28 mouse cellular contexts compared by ENCODE assay signal in the genomic region with DNA sequence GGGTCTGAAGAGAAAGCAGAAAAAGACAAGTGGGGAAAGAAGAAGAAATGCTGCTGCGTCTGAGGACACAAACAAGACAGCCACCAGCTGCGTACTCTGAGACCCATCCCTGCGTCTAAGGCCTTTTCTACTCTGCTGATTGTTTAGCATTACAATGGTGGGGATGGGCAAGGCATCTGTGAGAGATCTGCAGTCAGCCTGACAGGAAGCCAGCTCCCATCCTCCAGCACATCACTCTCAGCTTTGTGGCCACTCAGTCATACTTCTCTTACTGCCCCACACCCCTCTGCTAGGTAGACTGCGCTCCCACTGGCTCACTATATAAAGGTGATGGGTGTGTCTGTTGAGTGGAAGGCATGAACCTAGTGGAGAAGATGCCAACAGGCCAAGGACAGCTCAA.
A peak's percentile ranks its signal among the peaks of the same experiment; 100 is the strongest.
DNase-seq lines count a peak whose midpoint lies in the region; ATAC-seq and TF ChIP-seq lines count a peak whose summit lies in the region.
"Had no signal": no experiment of that assay in that cellular context is flagged by ENCODE, and none has a peak within 500 bp of the region (broad histone marks: within the 10 kb centered on the region; RNA-seq: fewer than 3 reads in every experiment).

No protein-coding gene starts in this region.

- H3K27me3 ChIP-seq in lung, embryonic 16.5 days (ENCODE audit: control insufficient read depth, insufficient read depth, low read depth, low read length) = no peaks in the 10 kb centered on the region
- H3K27me3 ChIP-seq: embryonic facial prominence, embryonic 15.5 days; forebrain, embryonic 13.5 days; heart, embryonic 13.5 days; hindbrain, embryonic 13.5 days; limb, embryonic 13.5 days; neural tube, embryonic 13.5 days had no signal

- no peak overlapping the region for H3K4me2 ChIP-seq in lung, embryonic 16.5 days (ENCODE audit: low read depth, low read length)
- H3K4me2 ChIP-seq: embryonic facial prominence, embryonic 15.5 days; forebrain, embryonic 13.5 days; heart, embryonic 13.5 days; hindbrain, embryonic 13.5 days; limb, embryonic 13.5 days; liver, embryonic 11.5 days; neural tube, embryonic 13.5 days had no signal

- H3K4me3 ChIP-seq in lung, embryonic 16.5 days (ENCODE audit: low read length) = no peak overlapping the region
- H3K4me3 ChIP-seq: embryonic facial prominence, embryonic 10.5 days; embryonic facial prominence, embryonic 15.5 days; forebrain, embryonic 13.5 days; heart, embryonic 13.5 days; hindbrain, embryonic 13.5 days; limb, embryonic 13.5 days; neural tube, embryonic 13.5 days had no signal

- intact Hi-C loops in left cerebral cortex, postnatal 25 days (cut with DNase I) = no loop called here

- DNase-seq in heart, adult 11 months = peak; percentile 66
- DNase-seq in heart, adult 9 months (ENCODE audit: low spot score in 2 of 2) = no peak
- no peak for DNase-seq in lung, postnatal 36 days
- peak; percentile 98 for DNase-seq in ES-CJ7 (ENCODE audit: low read depth, low spot score)
- peak; percentile 41 for DNase-seq in brain, embryonic 14.5 days (ENCODE audit: low read depth)
- DNase-seq in cerebellum, adult 9-11 months = no peak
- no peak for DNase-seq in left cerebral cortex, postnatal 25 days (ENCODE audit: low spot score in 2 of 2)
- DNase-seq: adrenal gland, adult 2 months; adrenal gland, postnatal 36 days; cerebellum, adult 2 months; cerebellum, postnatal 25 days; gastrocnemius, postnatal 25 days; heart, adult 18-20 months; heart, postnatal 10 days; kidney, adult 11 months; kidney, postnatal 25 days; lung, postnatal 10 days; thymus, postnatal 4 days had no signal

- no peaks in the 10 kb centered on the region for H3K4me1 ChIP-seq in lung, embryonic 16.5 days (replicated peaks; ENCODE audit: control insufficient read depth, insufficient read depth, low read length)
- H3K4me1 ChIP-seq: heart, embryonic 13.5 days had no signal

- H3K27ac ChIP-seq in lung, embryonic 16.5 days (ENCODE audit: low read length) = no peak overlapping the region
- H3K27ac ChIP-seq: embryonic facial prominence, embryonic 10.5 days; embryonic facial prominence, embryonic 15.5 days; forebrain, embryonic 13.5 days; heart, embryonic 13.5 days; limb, embryonic 13.5 days; neural tube, embryonic 13.5 days had no signal

- H3K9ac ChIP-seq in lung, embryonic 16.5 days (ENCODE audit: low read length) = no peak overlapping the region
- H3K9ac ChIP-seq: embryonic facial prominence, embryonic 15.5 days; forebrain, embryonic 13.5 days; heart, embryonic 13.5 days; hindbrain, embryonic 13.5 days; limb, embryonic 13.5 days; neural tube, embryonic 13.5 days had no signal

- no peak for TF ChIP-seq CTCF in brain, embryonic 14.5 days (IDR thresholded peaks at IDR 0.05; ENCODE audit: borderline replicate concordance, extremely low read depth, insufficient read depth, insufficient read length)

- H3K36me3 ChIP-seq in lung, embryonic 16.5 days (ENCODE audit: control insufficient read depth, insufficient read depth, low read length) = no peaks in the 10 kb centered on the region
- H3K36me3 ChIP-seq: embryonic facial prominence, embryonic 10.5 days; embryonic facial prominence, embryonic 15.5 days; G1E; heart, embryonic 13.5 days; hindbrain, embryonic 13.5 days; limb, embryonic 13.5 days; neural tube, embryonic 13.5 days had no signal

- 59% methylated on average over 4 of the region's 4 CpGs for WGBS in lung, embryonic 16.5 days

- no peak for TF ChIP-seq POLR2A in brain, embryonic 14.5 days (IDR thresholded peaks at IDR 0.05; ENCODE audit: borderline replicate concordance, extremely low read depth, insufficient read depth, insufficient read length, poor library complexity, severe bottlenecking)

- H3K9me3 ChIP-seq in lung, embryonic 16.5 days (ENCODE audit: control insufficient read depth, low read length) = no peaks in the 10 kb centered on the region
- H3K9me3 ChIP-seq: embryonic facial prominence, embryonic 10.5 days; embryonic facial prominence, embryonic 15.5 days; forebrain, embryonic 13.5 days; heart, embryonic 13.5 days; hindbrain, embryonic 13.5 days; limb, embryonic 13.5 days; neural tube, embryonic 13.5 days had no signal

- peak; percentile 28; the same call in 1 of the 2 replicates for ATAC-seq in lung, embryonic 16.5 days (ENCODE audit: low read depth)
- ATAC-seq: forebrain, embryonic 13.5 days had no signal

Comparison
In these comparisons a context has a peak if more than half of its experiments do, and no peak if none do; other contexts are left out.
1. DNase-seq: peak in heart, adult 11 months (single experiment), ES-CJ7 (single experiment) and brain, embryonic 14.5 days (single experiment); none in heart, adult 9 months (0 of 2), lung, postnatal 36 days (single experiment), cerebellum, adult 9-11 months (single experiment) and left cerebral cortex, postnatal 25 days (0 of 2).